Mouse (Mus musculus) CD8-positive naive resting alpha-beta T cell, adult 2 months (primary cell): ENCODE data around the gene Ccz1.
"Not testable (repeated sequence)": the region's sequence is repeated elsewhere in the genome, so short reads cannot be mapped to it uniquely, and the experiment has no call there.

ENCODE experiments used
- DNase-seq, 2 experiments: peaks; one replicate each; pipeline ENCODE4 v3.0.0; 2022; ENCODE audit warnings: low read depth in 2 of 2, low spot score in 2 of 2

The Ccz1 gene

DNA sequence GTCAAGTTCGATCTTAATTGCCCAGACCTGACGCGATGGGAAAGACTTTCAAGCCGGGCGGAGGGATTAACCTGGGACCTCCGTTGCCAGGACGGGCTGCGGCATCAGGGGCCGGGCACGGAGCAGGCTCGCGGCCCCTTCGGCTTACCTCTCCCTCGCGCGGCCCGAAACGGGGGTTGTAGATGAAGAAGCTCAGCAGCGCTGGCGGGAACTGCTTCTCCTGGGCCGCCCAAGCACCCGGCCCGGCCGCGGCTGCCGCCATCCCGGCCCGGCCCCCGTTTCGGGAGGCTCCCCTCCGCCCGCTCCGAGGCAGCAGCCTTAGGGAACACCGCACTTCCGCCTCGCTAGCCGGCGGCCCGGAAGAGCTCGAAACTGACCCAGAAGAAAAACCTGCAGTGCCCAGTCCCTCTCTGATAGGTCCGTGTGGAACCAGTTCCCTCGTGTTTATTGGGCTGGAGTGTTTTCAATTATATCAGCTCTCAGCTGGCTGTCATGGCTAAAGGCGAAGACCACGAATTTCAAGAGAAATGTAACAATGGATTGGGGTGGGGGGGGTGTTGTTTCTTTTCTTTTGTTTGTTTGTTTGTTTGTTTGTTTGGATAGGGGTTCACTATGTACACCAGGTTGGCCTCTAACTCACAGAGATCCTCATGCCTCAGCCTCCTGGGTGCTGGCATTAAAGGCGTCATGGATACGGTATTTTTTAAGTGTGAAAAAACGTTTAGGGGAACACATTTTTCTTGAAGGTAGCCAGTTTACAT, at the start of gene Ccz1:
TSS of gene Ccz1 (minus strand) at position 327 of the 761 bp plus-strand sequence.
- peak; percentile 57 for DNase-seq

DNA sequence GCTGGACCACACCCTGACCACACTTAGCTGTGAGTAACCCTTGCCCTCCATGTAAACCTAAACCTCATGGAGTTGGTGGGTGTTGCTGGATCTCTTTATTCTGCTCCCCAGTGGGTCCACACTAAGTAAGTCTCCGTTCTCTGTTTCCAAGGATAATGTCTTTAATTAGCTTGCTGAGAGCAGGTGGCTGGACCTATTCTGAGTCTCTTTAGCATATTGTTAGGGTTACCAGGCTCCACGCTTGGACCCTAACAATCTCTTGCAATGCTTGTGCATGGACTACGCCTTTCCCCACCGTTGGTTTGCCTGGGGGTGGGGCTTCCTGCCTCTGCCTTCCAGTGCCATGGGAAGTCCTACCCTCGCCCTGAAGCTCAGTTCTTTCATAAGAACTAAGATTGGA, 49.4 kb upstream of the Ccz1 start:
- no peak for DNase-seq

- DNase-seq = no peak
These were observed 39.7 kb upstream of the Ccz1 start for GRCm38 (mm10) chr5:144054340-144054739.

DNA sequence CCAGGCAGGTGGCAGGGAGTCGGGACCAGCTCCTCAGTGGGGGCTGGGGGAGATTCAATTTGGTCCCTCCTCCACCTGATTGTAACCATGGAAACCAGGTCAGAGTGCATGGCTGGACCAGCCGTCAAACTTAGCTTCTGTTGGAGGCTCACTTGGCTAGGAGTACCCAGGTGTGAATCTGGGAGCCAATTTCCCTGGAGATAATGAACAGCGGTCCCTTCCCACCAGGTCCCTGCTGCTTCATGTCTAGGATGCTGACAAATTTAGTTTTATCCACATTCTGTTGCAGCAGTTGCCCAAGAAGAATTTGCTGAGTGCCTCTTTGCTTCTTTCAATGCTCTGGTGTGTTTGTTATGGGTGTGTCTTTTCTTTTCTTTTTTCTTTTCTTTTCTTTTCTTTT, 38.8 kb upstream of the Ccz1 start:
- DNase-seq = no peak

DNA sequence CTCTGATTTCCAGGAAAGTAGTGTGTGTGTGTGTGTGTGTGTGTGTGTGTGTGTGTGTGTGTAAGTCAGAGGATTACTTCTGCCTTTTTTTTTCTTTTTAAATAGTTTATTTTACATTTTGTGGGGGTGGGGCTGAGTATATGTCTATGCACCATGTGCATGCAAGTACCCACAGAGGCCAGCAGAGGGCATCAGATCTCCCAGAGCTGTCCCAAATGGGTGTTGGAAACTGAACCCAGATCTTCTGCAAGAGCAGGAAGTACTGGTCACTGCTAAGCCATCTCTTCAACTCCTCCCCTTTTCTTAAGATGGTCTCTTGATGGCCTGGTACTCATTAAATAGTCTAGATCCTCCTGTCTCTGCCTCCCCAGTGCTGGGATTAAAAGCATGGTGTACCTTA, 36.6 kb upstream of the Ccz1 start:
- no peak for DNase-seq

GRCm38 (mm10) chr5:144049881-144050280, 35.2 kb upstream of the Ccz1 start:
- DNase-seq = no peak

DNA sequence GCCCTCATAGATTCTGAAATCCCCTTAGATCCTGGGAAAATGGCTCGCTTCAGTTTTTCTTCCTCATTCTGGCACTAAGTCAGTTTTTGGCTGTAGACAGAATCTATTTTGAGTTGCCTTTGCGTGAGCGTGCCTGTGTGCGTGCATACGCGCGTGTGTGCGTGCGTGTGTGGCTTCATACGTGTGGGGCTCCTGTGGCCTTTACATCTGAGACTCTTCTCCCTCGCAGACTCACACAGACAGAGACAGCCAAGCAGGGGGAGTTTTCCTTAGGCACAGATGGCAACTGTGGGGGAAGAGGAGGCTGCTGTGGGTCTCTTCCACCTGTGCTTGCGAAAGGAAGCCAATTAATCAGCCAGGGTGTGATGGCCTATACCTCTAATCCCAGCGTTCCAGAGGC, 32.6 kb upstream of the Ccz1 start:
- no peak for DNase-seq

- DNase-seq = no peak
These were observed 28.5 kb upstream of the Ccz1 start for GRCm38 (mm10) chr5:144043166-144043565.

DNA sequence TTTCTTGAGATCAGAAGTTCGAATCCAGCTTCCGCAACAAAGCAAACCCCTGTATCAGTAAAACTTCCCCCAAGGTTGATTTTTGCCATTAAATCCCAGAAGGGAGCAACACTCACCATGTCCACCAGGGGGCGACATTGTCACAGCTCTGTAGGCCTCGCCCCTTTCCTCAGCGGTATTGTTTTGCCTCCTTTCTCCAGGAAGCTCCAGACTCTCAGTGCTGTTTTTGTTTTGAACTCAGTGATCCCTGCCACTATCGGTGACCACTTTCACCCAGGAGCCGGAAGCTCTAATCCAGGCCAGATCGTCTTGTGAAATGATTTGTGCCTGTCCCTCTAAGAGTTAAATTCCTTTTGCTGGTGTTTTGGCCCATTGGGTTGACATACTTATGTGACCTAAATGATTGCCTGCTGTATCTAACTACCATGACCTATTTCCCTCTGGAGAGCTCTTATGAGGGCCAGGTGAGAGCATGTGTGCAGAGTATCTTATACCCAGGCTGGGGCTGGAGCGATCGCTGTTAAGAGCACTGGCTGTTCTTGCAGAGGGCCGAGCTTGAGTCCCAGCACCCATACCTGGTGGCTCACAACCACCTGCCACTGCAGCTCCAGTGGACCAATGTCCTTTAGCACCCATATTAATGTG, 26.2 kb upstream of the Ccz1 start:
- peak; percentile 62 to 64 for DNase-seq

DNA sequence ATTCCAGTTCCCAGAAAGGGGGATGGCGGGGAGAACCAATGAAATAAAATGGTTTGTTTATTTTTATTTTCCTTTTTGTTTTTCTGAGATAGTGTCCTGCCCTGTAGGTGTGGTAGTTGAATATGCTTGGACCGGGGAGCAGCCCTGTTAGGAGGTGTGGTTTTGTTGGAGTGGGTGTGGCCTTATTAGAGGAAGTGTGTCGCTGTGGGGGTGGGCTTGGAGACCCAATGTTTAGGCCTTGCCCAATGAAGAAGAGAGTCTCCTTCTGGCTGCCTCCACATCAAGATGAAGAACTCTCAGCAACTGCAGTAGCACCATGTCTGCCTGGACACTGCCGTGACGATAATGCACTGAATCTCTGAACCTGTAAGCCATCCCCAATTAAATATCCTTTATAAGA, 25.2 kb upstream of the Ccz1 start:
- no peak for DNase-seq

DNA sequence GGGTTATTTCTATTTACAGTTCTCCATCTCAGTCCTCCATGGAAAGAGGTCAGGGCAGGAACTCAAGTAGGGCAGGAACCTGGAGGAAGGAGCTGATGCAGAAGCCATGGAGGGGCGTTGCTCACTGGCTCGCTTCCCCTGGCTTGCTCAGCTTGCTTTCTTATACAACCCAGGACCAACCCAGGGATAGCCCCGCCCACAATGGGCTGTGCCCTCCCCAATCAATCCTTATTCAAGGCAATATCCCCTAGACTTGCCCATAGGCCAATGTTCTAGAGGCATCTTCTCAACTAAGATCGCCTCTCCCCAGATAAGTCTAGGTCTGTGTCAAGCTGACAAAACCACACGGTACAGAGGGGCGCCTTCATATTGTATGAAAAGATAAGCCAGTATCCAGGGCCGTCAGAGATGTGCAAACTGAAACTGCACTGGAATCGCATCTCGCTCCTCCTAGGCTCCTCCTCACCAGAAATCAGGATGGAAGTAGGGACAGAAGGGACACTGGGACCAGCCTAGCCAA, 24.5 kb upstream of the Ccz1 start:
- no peak for DNase-seq

DNA sequence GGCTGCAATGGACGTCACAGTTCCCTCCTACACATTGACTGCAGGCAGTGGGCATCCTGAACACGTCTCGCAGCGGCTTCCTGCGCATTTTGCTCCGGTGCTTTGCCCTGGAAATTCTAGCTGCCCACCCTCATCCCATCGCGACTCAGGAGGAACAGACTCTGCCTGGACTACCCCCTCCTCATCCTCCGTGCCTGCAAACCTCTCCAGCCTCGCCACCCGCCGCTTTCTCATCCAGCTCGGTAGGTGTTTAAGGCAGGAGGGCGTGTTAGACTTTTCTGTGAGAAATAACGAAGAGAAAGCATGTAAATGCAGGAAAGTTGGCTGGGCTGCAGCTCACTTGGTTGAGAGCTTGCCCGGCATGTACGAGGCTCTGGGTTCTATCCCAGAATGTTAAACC, 22.3 kb upstream of the Ccz1 start:
- DNase-seq = no peak

DNA sequence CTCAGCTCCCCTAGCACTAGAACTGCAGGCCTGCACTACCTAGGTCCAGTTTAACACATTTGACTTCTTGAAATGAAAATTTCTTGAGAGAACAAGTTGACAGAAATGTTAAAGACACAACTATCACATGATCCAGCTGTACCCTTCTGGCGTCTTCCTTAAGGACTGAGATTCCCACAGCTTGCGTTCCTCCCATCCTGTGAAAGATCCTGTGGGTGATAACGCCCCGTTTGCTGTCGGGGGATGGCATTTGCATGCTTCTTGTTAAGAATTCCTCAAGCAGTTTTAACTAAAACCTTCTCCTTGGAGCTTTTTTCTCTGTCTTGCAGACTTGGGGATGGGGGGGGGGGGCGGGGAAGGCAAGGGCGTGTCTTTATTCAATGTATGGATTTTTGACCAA, 19.9 kb upstream of the Ccz1 start:
- DNase-seq = no peak

DNA sequence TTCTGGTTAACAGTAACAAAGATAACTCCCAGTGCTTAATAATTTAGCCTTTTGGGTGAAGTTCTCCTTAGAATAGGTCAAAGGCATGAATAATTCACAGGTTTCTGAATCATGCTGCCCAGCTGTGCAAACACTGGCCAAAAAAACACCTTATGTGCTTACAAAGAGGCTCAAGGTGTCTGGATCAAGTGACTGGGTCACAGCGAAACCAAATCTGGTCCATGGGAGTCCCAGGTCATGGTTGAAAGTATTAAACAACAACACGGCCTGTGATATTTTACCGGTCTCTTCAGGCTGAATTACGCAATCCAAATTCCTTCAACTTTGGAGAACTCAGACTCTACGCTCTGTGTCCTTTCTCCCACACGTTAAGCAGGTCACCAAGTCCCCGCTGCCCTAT, 17.8 kb upstream of the Ccz1 start:
- no peak for DNase-seq

DNA sequence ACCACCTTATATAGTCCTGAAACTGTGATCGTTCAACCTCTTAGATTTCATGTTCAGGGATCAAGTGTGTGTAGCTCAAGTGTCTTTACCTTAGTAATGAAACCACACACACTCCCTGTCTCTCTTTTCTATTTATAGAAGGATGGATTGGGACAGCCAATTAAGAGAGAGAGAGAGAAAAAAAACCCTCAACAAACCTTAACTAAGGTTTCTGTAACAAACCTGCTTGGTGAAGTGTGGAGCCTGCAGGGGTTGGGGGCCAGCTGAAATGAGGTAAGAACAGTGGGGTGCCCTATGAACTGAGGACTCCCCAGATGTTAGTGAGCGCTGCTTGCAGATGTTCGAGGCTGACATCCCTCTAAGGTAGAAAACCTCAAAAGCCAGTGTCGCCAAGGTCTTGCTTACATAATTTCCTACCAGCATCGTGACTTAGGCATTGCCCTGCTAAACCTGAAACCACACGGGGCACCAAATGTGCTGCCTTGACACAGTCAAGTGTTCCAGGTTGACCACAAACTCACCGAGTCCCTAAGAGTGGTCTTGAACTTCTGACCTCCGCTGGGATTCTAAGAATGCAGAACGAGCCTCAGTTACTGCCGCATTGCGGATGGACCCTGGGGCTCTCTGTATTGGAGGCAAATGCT, 12.1 kb upstream of the Ccz1 start, which contains the start of gene Ocm:
TSS of gene Ocm (minus strand) at position 51 of the 644 bp plus-strand sequence.
- no peak for DNase-seq

DNA sequence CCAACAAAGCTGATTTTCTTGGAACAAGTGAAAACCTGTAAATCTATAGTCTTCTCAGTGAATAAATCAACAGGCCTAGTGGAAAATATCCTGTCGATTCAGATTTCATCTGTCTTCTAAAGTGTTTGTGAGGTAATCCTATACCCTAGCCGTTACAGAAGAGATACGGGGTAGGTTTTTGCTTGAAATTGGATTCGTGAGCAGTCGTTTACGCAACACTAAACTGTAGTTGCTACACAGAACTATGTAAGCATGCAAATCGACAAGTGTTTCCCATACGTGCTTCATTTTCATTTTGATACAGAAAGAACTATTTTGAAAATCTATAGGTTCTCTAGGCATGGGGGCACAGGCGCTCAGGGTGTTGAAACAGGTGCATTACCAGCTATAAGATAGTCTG, 1.2 kb upstream of the Ccz1 start:
- DNase-seq = no peak

GRCm38 (mm10) chr5:144015312-144015650, 604 bp upstream of the Ccz1 start:
- no peak for DNase-seq

- DNase-seq = not testable (repeated sequence)
These were observed 1.1 kb downstream of the Ccz1 start for GRCm38 (mm10) chr5:144013366-144014134.

- no peak for DNase-seq
These were observed 12.1 kb downstream of the Ccz1 start for GRCm38 (mm10) chr5:144002461-144003192.

DNA sequence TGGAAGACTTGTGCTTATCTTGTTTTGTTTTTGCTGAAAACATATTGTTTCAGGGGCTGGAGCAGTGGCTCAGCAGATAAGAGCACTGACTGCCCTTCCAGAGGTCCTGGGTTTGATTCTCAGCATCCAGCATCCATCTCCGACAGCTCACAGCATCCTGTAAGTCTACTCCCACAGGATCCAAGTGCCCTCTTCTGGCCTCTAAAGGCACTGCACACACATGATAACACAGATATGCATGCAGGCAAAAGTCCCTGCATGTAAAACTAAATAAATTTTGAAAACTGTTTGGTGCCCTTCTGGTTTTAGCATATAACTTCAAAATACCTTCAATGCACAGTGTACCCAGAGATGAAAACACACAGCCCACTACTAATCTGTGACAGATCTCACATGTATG, 15.3 kb downstream of the Ccz1 start:
- no peak for DNase-seq
